Mouse (Mus musculus): ENCODE measurements at regions not wholly inside any gene's neighbourhood (a gene's known extent, or its start where the extent isn't known, plus 50 kb on each side); places are given as distances from the start of the nearest gene placed in this dataset.

GRCm38 (mm10) chr10:42072131-42072530, 53.9 kb upstream of the Armc2 start:
- intact Hi-C loops (cut with DNase I): no loop called here
- no peak for DNase-seq (ENCODE audit: extremely low spot score in 1 of 2, low spot score in 2 of 2)

- intact Hi-C loops (cut with DNase I): no loop called here
- DNase-seq (ENCODE audit: extremely low spot score in 1 of 2, low spot score in 2 of 2): no peak
These were observed 53.3 kb upstream of the Armc2 start for GRCm38 (mm10) chr10:42071404-42072024.

- intact Hi-C loops (cut with DNase I): no loop called here
- DNase-seq (ENCODE audit: extremely low spot score in 1 of 2, low spot score in 2 of 2): peak in 1 of 2 experiments; percentile 53
These were observed 52.6 kb upstream of the Armc2 start for GRCm38 (mm10) chr10:42070611-42071403.

GRCm38 (mm10) chr10:42069751-42070150, 51.5 kb upstream of the Armc2 start:
- DNase-seq (ENCODE audit: extremely low spot score in 1 of 2, low spot score in 2 of 2): no peak
- intact Hi-C loops (cut with DNase I): no loop called here

- no peak for DNase-seq (ENCODE audit: extremely low spot score in 1 of 2, low spot score in 2 of 2)
- intact Hi-C loops (cut with DNase I): no loop called here
These were observed 50.3 kb upstream of the Armc2 start for GRCm38 (mm10) chr10:42068497-42068896.
